Mouse (Mus musculus) heart, postnatal 4 days (tissue): ENCODE data around the gene Pla2g5. TPM values are rescaled to one million over a fixed set of nuclear protein-coding genes. Genes with fewer than 3 reads are reported as not detected.

ENCODE experiments used
- total RNA-seq, 2 experiments: library from RNA; stranded (reverse); gene quantifications; 2 replicates each; pipeline ENCODE4 v1.2.3; 2021

Pla2g5 gene
- total RNA-seq, 2 experiments from 2014 or later: 7.9 to 8.6 TPM

Other genes starting within 250 kb of the Pla2g5 start
- not detected for gene Vwa5b1, start 227.6 kb downstream of the Pla2g5 start, total RNA-seq
- gene Pla2g2c, start 138.7 kb downstream of the Pla2g5 start, total RNA-seq: not detected
- 1 to 10 TPM in 1 of 2 experiments, under 1 TPM in 1; 0.79 to 1.0 TPM for gene Ubxn10, start 126.3 kb downstream of the Pla2g5 start, total RNA-seq
- gene Pla2g2f, start 105.9 kb downstream of the Pla2g5 start, total RNA-seq: under 1 TPM in 1 of 2 experiments, not detected in 1; 0.10 TPM
- gene Pla2g2d, start 87.7 kb downstream of the Pla2g5 start, total RNA-seq: not detected
- gene Gm13030, start 10.5 kb upstream of the Pla2g5 start, total RNA-seq: not detected
- under 1 TPM; 0.36 to 0.59 TPM for gene Pla2g2e, start 14.5 kb upstream of the Pla2g5 start, total RNA-seq
- 1 to 10 TPM; 7.5 to 9.3 TPM for gene Otud3, start 50.5 kb upstream of the Pla2g5 start, total RNA-seq
- gene Rnf186, start 103.6 kb upstream of the Pla2g5 start, total RNA-seq: not detected
- 10 to 100 TPM; 11.7 to 14.2 TPM for gene Tmco4, start 109.4 kb upstream of the Pla2g5 start, total RNA-seq
- gene Htr6, start 212.1 kb upstream of the Pla2g5 start, total RNA-seq: not detected
- gene Nbl1, start 229.5 kb upstream of the Pla2g5 start, total RNA-seq: 10 to 100 TPM; 19.6 to 20.8 TPM